In genomic region chr19:23071000-23071399, GRCm38 (mm10) we compare ENCODE assay signal across 30 mouse cellular contexts.
"Had no signal": no experiment of that assay in that cellular context is flagged by ENCODE, and none has a peak within 500 bp of the region (broad histone marks: within the 10 kb centered on the region; RNA-seq: fewer than 3 reads in every experiment).

No protein-coding gene starts in this region.

- H3K9ac ChIP-seq: heart, embryonic 12.5 days; heart, embryonic 13.5 days; heart, embryonic 15.5 days; hindbrain, embryonic 12.5 days; hindbrain, embryonic 13.5 days; hindbrain, embryonic 14.5 days; hindbrain, embryonic 15.5 days; intestine, embryonic 15.5 days; kidney, embryonic 15.5 days had no signal

- H3K4me1 ChIP-seq: heart, embryonic 10.5 days; heart, embryonic 12.5 days; heart, embryonic 13.5 days; heart, embryonic 15.5 days; hindbrain, embryonic 10.5 days; hindbrain, embryonic 12.5 days; hindbrain, embryonic 13.5 days; hindbrain, embryonic 15.5 days; intestine, embryonic 15.5 days; kidney, embryonic 15.5 days had no signal

- H3K9me3 ChIP-seq: heart, embryonic 10.5 days; heart, embryonic 12.5 days; heart, embryonic 13.5 days; heart, embryonic 15.5 days; hindbrain, embryonic 10.5 days; hindbrain, embryonic 12.5 days; hindbrain, embryonic 13.5 days; hindbrain, embryonic 15.5 days; intestine, embryonic 15.5 days; kidney, embryonic 15.5 days had no signal

- H3K27ac ChIP-seq: heart, embryonic 10.5 days; heart, embryonic 13.5 days; heart, embryonic 15.5 days; hindbrain, embryonic 10.5 days; hindbrain, embryonic 12.5 days; hindbrain, embryonic 13.5 days; hindbrain, embryonic 14.5 days; hindbrain, embryonic 15.5 days; hindbrain, postnatal 0 days; intestine, embryonic 15.5 days; kidney, embryonic 15.5 days; kidney, postnatal 0 days; layer of hippocampus, adult 2 months; left cerebral cortex, adult 2 months had no signal

- H3K4me3 ChIP-seq: heart, embryonic 10.5 days; heart, embryonic 12.5 days; heart, embryonic 13.5 days; heart, embryonic 15.5 days; hindbrain, embryonic 10.5 days; hindbrain, embryonic 12.5 days; hindbrain, embryonic 13.5 days; hindbrain, embryonic 15.5 days; intestine, embryonic 15.5 days; kidney, embryonic 15.5 days; layer of hippocampus, adult 2 months; left cerebral cortex, adult 2 months had no signal

- H3K36me3 ChIP-seq: heart, embryonic 10.5 days; heart, embryonic 12.5 days; heart, embryonic 13.5 days; heart, embryonic 15.5 days; hindbrain, embryonic 10.5 days; hindbrain, embryonic 12.5 days; hindbrain, embryonic 13.5 days; hindbrain, embryonic 15.5 days; intestine, embryonic 15.5 days; kidney, embryonic 15.5 days had no signal

- DNase-seq: heart, postnatal 10 days; heart, postnatal 14 days; heart, postnatal 4 days; kidney, adult 11 months; kidney, adult 18-20 months; kidney, adult 2 months; kidney, adult 8-10 months; kidney, adult 9 months; kidney, postnatal 10 days; kidney, postnatal 14 days; kidney, postnatal 25 days; kidney, postnatal 36 days; kidney, postnatal 4 days; layer of hippocampus, adult 9-11 months; layer of hippocampus, postnatal 36 days had no signal
